Mouse (Mus musculus) mouse embryonic stem cell (cell line): ENCODE measurements at regions not wholly inside any gene's neighbourhood (a gene's known extent, or its start where the extent isn't known, plus 50 kb on each side); places are given as distances from the start of the nearest gene placed in this dataset.

Experiments used
- in situ Hi-C, 2 experiments: fragments of 300-500 bp; cut with MboI; formaldehyde crosslinking; loops; 1 replicate in 1 of 2; 3 replicates in 1 of 2; pipeline ENCODE4 v1.14.3; 2019 to 2020; ENCODE audit warnings: low sequenced_read_pairs in 2 of 2, low pct_unique_long_range_greater_than_20kb in 1 of 2, mixed read lengths in 1 of 2; ENCODE audit not compliant: unreplicated experiment in 1 of 2

GRCm38 (mm10) chr6:101902276-101902675 lies 524.6 kb upstream of the Pdzrn3 start:
- in situ Hi-C loops, result no loop called here

- in situ Hi-C loops, result no loop called here
These were observed 520.8 kb upstream of the Pdzrn3 start for GRCm38 (mm10) chr6:101898544-101898943.

- in situ Hi-C loops, result no loop called here
These were observed 513.0 kb upstream of the Pdzrn3 start for GRCm38 (mm10) chr6:101890655-101891054.

GRCm38 (mm10) chr6:101882938-101883337 lies 505.2 kb upstream of the Pdzrn3 start:
- in situ Hi-C loops, result no loop called here

- in situ Hi-C loops, result no loop called here
These were observed 497.2 kb upstream of the Pdzrn3 start for GRCm38 (mm10) chr6:101874894-101875293.

GRCm38 (mm10) chr6:101858895-101859294 lies 481.2 kb upstream of the Pdzrn3 start:
- in situ Hi-C loops, result no loop called here

GRCm38 (mm10) chr6:101840695-101841094 lies 463.0 kb upstream of the Pdzrn3 start:
- in situ Hi-C loops, result no loop called here

- in situ Hi-C loops, result no loop called here
These were observed 459.9 kb upstream of the Pdzrn3 start for GRCm38 (mm10) chr6:101837563-101837962.

- in situ Hi-C loops, result no loop called here
These were observed 416.3 kb upstream of the Pdzrn3 start for GRCm38 (mm10) chr6:101793986-101794385.

- in situ Hi-C loops, result no loop called here
These were observed 400.2 kb upstream of the Pdzrn3 start for GRCm38 (mm10) chr6:101777864-101778263.

- in situ Hi-C loops, result no loop called here
These were observed 395.5 kb upstream of the Pdzrn3 start for GRCm38 (mm10) chr6:101773151-101773550.

- in situ Hi-C loops, result no loop called here
These were observed 357.4 kb upstream of the Pdzrn3 start for GRCm38 (mm10) chr6:101735107-101735506.

GRCm38 (mm10) chr6:101720513-101720912 lies 342.8 kb upstream of the Pdzrn3 start:
- in situ Hi-C loops, result no loop called here

- in situ Hi-C loops, result no loop called here
These were observed 312.0 kb upstream of the Pdzrn3 start for GRCm38 (mm10) chr6:101689684-101690083.

GRCm38 (mm10) chr6:101686578-101686977 lies 308.9 kb upstream of the Pdzrn3 start:
- in situ Hi-C loops, result no loop called here

GRCm38 (mm10) chr6:101685734-101686133 lies 308.0 kb upstream of the Pdzrn3 start:
- in situ Hi-C loops, result no loop called here

GRCm38 (mm10) chr6:101684390-101684789 lies 306.7 kb upstream of the Pdzrn3 start:
- in situ Hi-C loops, result no loop called here

GRCm38 (mm10) chr6:101674846-101675245 lies 297.1 kb upstream of the Pdzrn3 start:
- in situ Hi-C loops, result no loop called here

- in situ Hi-C loops, result no loop called here
These were observed 293.1 kb upstream of the Pdzrn3 start for GRCm38 (mm10) chr6:101670770-101671169.

GRCm38 (mm10) chr6:101669118-101669845 lies 291.6 kb upstream of the Pdzrn3 start:
- in situ Hi-C loops, result no loop called here
